Mouse (Mus musculus) B cell, adult 2 months (primary cell): Measurements from ENCODE around the gene Skp2.
A peak's percentile ranks its signal among the peaks of the same experiment; 100 is the strongest.
"Not testable (repeated sequence)": the region's sequence is repeated elsewhere in the genome, so short reads cannot be mapped to it uniquely, and the experiment has no call there.

Experiments used
- DNase-seq, 2 experiments: peaks; one replicate each; pipeline ENCODE4 v3.0.0; 2022

The Skp2 gene

GRCm38 (mm10) chr15:9155325-9155724, at the start of gene Skp2:
Skp2 (minus strand) TSS chr15:9155425.
- DNase-seq, result no peak

- no peak for DNase-seq
These were observed 43.2 kb upstream of the Skp2 start for GRCm38 (mm10) chr15:9198421-9198820.

- DNase-seq, result not testable (repeated sequence)
These were observed 37.5 kb upstream of the Skp2 start for GRCm38 (mm10) chr15:9192685-9193084.

GRCm38 (mm10) chr15:9189796-9190195, 34.6 kb upstream of the Skp2 start:
- no peak for DNase-seq

GRCm38 (mm10) chr15:9183995-9184394, 28.8 kb upstream of the Skp2 start:
- no peak for DNase-seq

- no peak for DNase-seq
These were observed 21.8 kb upstream of the Skp2 start for GRCm38 (mm10) chr15:9177038-9177437.

- DNase-seq, result no peak
These were observed 8.9 kb upstream of the Skp2 start for GRCm38 (mm10) chr15:9164125-9164524.

- no peak for DNase-seq
These were observed 7.4 kb upstream of the Skp2 start for GRCm38 (mm10) chr15:9162557-9163070.

- no peak for DNase-seq
These were observed 14.5 kb downstream of the Skp2 start for GRCm38 (mm10) chr15:9140684-9141171.

GRCm38 (mm10) chr15:9140252-9140680, 15.0 kb downstream of the Skp2 start, which contains the start of gene Lmbrd2:
Lmbrd2 (plus strand) TSS chr15:9140550.
- DNase-seq, result peak; percentile 91 to 92

GRCm38 (mm10) chr15:9139447-9139846, 15.8 kb downstream of the Skp2 start:
- DNase-seq, result no peak

- DNase-seq, result no peak
These were observed 20.2 kb downstream of the Skp2 start for GRCm38 (mm10) chr15:9134891-9135507.

- DNase-seq, result no peak
These were observed 22.4 kb downstream of the Skp2 start for GRCm38 (mm10) chr15:9132693-9133443.

- no peak for DNase-seq
These were observed 23.7 kb downstream of the Skp2 start for GRCm38 (mm10) chr15:9131499-9131888.

- DNase-seq, result no peak
These were observed 24.3 kb downstream of the Skp2 start for GRCm38 (mm10) chr15:9130772-9131498.

- no peak for DNase-seq
These were observed 28.0 kb downstream of the Skp2 start for GRCm38 (mm10) chr15:9127051-9127791.

- no peak for DNase-seq
These were observed 30.4 kb downstream of the Skp2 start for GRCm38 (mm10) chr15:9124856-9125255.

- DNase-seq, result no peak
These were observed 32.2 kb downstream of the Skp2 start for GRCm38 (mm10) chr15:9122989-9123388.

GRCm38 (mm10) chr15:9120081-9120480, 35.1 kb downstream of the Skp2 start:
- peak; percentile 55 to 57 for DNase-seq

GRCm38 (mm10) chr15:9118852-9119251, 36.4 kb downstream of the Skp2 start:
- no peak for DNase-seq

- no peak for DNase-seq
These were observed 40.6 kb downstream of the Skp2 start for GRCm38 (mm10) chr15:9114599-9114998.

- no peak for DNase-seq
These were observed 41.1 kb downstream of the Skp2 start for GRCm38 (mm10) chr15:9114131-9114530.

GRCm38 (mm10) chr15:9113556-9113955, 41.7 kb downstream of the Skp2 start:
- no peak for DNase-seq
